Mouse (Mus musculus) right cerebral cortex, postnatal 14 days (tissue): ENCODE measurements around the gene Kcnk18.

Experiments
- DNase-seq: peaks from one replicate; pipeline ENCODE4 v3.0.0; 2022

The Kcnk18 gene

DNA sequence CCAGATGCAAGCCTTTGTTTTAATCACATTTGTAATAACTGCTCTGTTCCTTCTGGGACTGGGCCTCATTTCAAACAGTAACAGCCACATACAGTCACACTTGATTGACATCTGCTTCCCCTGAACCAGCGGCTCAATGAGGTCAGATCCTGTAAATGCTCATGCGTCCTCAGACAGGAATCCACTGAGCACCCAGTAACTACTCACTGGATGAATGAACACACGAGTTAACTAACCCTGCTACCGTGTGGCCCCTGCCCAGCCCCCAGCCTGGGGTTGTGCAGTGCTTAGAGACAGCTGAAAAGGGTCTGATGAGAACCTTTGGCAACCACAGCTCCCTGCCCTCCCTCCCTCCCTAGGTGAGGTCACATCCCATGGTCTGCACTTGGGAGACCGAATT, 13.8 kb downstream of the Kcnk18 start:
- no peak for DNase-seq

DNA sequence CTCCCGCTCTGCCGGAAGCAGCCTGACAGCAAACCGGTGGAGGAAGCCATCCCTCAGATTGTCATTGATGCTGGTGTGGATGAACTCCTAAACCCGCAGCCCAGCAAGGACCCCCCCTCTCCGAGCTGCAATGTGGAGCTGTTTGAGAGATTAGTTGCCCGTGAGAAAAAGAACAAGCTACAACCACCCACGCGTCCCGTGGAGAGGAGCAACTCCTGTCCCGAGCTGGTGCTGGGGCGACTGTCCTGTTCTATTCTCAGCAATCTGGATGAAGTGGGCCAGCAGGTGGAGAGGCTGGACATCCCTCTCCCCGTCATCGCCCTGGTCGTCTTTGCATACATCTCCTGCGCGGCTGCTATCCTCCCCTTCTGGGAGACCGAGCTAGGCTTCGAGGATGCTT, 16.0 kb downstream of the Kcnk18 start:
- DNase-seq, result no peak

DNA sequence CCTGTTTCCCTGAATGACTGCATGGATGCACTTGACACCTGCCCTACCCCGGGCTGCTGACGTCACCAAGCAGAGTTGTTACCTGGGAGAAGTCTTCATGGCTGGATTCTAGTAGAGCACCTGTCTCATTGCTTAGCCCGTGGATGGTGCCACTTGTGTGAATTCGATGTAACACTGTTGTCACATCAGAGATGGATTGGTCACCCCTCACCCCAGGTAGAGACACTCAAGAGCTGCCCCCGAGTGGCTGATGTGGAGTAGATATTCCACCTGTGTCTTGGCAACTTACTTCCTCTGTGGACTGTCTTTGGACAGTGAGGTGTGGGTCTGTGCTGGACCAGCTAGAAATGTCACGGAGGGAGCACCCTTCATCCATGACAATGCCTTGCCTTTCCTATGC, 17.0 kb downstream of the Kcnk18 start:
- no peak for DNase-seq

GRCm38 (mm10) chr19:59238630-59239029, 19.6 kb downstream of the Kcnk18 start:
- DNase-seq, result no peak

- DNase-seq, result peak; percentile 83
Measured at GRCm38 (mm10) chr19:59239124-59239817, 20.3 kb downstream of the Kcnk18 start.

- DNase-seq, result no peak
Measured at GRCm38 (mm10) chr19:59241987-59242386, 23.0 kb downstream of the Kcnk18 start.

DNA sequence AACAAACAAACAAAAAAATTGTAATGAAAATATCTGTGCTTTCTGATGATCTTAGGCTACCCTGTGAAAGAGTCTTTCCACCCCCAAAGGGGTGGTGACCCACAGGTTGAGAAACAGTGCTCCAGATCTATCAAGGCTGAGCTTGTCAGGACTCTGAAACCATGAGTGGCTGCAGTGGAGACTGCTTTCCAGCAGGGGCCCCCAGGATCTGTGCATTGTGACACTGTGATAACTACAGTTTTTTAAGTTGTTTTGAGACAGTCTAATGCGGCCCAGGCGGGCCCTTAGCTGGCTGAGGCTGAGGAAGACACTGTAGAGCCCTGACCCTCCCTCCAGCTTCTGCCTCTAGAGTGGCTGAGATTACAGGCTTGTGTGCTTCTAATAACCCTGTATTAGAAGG, 24.0 kb downstream of the Kcnk18 start:
- no peak for DNase-seq

DNA sequence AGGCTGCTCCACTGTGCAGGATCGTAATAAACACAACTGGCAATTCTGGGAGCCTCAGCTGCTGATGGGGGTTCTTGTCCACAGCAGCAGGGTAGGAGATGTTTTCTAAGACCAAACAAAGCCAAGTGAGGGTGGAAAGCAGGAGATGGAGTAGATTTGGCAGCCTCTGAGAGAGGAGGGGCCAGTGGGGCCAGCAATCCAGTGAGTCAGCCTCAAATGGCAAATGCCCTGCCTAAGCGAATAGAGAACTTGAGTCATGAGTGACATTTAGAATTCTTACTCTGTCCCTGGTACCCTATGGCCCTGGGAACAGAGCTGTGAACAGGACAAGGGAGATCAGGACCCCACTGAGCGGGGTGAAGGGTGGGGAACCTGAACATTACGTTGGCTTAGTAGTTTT, 29.1 kb downstream of the Kcnk18 start:
- no peak for DNase-seq

- no peak for DNase-seq
Measured at GRCm38 (mm10) chr19:59248553-59249286, 29.7 kb downstream of the Kcnk18 start.

- no peak for DNase-seq
Measured at GRCm38 (mm10) chr19:59252651-59253050, 33.6 kb downstream of the Kcnk18 start.

DNA sequence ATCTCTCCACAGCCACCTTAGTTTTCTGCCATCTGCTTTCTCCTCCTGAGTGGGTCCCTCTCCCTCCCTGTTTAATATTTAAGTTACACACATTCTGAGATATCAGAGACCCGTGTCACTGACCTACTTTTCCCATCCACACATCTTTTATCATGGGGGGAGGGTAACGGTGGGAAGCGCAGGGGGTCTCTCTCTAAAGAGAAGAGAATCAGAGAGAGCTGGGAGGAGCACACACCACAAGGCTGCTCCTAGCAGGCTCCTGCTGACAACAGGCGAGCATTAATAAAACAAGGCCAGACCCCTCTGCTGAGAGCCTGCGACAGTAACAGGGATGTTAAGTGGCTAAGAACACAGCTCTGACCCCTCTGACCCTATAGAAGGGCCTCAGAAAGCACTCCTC, 40.6 kb downstream of the Kcnk18 start:
- DNase-seq, result no peak

DNA sequence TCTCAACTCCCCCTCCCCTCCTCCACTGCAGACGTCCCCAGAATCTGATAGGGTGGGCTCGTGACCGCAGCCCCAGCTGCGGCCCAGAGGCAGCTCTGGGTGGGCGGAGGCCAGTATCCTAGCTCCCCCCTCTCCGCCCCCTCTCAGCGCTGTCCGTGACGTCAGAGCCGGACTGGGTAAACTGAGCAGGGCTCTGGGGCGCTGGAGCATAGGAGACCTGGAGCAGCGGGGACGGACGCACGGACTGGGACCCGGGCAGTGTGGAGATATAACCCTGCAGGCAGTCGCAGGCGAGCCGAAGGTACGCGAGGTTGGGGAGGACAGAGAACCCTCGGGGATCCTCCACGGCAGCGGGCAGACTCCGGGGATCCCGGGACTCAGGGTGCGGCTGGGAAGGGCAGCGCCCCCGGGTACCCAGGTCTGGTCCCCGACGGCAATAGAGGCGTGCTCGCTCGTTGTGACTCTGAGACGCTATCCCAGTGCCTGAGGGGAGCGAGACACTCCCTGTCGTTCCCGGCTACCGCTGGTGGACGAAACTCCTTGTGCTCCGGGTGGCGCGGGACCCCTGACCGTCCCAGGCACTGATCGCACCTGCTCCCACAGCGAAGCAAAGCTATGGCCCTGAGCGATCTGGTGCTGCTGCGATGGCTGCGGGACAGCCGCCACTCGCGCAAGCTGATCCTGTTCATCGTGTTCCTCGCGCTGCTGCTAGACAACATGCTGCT, 41.9 kb downstream of the Kcnk18 start, which contains the start of gene Slc18a2:
TSS of gene Slc18a2 (plus strand) at position 179 of the 725 bp plus-strand sequence.
- no peak for DNase-seq

DNA sequence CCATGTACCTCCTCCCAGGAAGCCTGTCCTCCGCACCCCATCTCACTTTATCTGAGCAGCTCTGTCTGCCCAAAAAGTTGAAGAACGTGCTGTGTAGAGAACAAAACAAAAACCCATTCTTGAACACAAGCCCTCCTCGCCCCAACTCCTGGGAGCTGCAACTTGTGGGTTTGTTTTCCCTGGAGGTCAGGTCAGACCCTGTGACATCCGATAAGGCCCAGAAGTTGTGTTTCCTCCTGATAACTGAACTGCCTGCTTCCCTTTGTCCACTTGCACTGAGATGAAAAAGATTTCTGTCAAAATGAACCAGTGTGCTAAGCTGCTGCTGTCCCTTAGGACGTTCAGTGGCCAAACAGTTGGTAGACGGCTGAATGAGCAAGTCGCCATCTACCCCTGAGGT, 42.6 kb downstream of the Kcnk18 start:
- no peak for DNase-seq

GRCm38 (mm10) chr19:59263171-59263570, 44.2 kb downstream of the Kcnk18 start:
- DNase-seq, result peak; percentile 59

GRCm38 (mm10) chr19:59264838-59265532, 46.0 kb downstream of the Kcnk18 start:
- DNase-seq, result no peak

DNA sequence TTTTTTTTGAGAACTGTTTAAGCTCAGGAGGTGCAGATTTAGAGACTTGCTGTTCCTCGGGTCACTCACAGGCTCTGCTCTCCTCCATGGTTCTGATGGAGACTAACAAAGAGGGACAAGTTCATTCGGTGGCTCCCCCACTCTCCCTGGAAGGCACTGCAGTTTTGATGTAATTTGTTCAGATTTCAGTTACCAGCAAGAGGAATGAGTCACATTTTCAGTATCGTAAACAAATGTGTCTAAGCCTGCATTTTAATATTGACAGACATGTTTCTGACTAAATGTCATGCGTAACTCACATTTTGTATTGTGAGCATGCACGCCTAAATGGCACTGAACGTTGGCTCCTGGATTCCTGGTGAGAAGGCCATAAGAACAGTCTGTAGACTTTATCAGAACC, 46.9 kb downstream of the Kcnk18 start:
- DNase-seq, result no peak

DNA sequence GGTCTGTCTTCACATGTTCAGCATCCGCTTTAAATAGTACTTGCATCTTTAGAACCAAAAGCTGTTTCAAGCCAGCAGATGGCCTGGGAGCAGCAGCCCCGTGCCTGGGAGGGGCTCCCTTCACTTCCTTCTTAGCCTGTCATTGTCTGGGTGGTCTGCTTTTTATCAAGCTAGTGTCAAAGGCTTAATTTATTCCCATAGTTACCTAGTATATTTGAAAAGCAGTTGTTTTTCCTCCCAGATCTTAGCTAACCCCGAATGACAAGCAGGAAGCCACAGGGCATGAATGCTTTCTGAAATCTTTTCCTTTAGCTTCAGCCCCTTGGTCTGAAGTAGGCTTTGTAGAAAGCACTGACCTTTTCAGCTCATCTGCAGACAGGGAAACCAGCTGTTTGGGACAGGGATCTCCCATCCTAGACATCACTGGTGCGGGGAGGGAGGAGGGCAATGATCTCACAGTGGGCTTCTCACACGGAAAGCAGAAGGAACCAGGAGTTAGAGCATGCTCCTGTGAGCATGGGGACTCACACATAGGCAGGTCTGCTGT, 48.5 kb downstream of the Kcnk18 start:
- DNase-seq, result no peak

DNA sequence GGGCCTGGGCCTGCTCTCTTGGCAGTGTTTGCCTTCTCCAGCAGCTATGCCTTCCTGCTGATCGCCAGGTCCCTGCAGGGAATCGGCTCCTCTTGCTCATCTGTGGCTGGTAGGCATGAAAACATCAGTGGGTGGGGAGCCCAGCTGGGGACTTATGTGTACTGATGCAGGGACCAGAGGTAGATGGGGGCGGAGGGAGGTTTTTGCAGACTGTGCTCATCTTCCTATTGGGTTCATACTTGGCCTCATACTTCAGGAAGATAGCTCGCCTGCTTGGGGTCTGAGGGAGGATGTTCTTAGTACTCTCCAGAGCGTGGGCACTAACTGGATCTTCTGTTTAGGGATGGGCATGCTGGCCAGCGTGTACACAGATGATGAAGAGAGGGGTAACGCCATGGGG, 54.2 kb downstream of the Kcnk18 start:
- DNase-seq, result no peak

DNA sequence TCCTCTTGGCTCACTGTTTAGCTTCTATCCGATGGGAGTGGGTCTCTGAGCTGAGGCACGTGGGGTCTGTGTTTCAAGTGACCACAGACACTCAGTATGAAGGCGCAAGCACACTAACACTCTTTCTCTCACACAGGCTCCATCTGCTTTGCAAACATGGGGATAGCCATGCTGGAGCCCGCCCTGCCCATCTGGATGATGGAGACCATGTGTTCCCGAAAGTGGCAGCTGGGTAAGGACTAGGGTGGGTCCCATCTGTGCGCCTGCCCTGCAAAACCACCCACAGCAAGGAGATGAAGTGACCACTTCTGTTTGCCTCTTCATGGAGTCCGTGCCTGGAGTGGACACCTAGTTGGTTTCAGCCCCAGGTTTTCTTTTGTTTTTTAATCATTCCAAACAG, 57.3 kb downstream of the Kcnk18 start:
- DNase-seq, result no peak

DNA sequence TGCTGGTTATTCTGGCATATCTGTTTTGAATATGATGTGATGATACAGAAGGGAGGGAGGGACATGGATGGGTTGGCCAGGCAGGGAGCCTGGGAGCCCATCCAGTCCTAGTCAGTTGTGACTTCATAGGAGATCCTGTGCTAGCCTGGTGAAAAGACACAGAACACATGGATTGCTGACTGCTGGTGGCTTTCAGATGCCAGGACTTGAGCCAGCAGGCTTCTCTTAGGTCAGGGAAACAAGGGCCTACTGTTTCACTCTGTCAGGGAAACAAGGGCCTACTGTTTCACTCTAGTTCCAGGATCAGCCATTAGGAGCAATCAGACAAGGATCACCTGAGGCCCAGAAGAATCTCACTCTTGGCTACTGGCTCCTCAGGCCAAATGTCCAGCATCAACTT, 61.8 kb downstream of the Kcnk18 start:
- no peak for DNase-seq

DNA sequence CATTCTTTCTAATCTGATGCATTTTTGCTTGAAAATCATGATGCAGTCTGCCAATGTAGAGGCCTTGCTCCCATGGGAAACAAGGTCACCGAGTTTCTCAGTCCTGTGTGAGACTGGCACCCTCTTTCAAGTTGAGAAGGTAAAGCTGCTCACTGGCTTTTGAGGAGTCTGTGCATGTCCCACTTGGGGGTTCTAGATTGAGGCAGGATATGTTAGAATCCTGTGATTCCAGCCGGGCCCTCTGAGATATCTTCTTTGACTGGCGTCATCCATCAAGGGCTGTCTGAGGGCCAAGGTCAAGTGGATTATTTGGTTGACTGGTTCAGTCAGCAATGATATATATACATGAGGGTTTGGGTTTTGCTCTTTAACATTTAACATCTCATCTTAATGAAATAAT, 63.0 kb downstream of the Kcnk18 start:
- no peak for DNase-seq
